Mouse (Mus musculus) embryonic facial prominence, embryonic 14.5 days (tissue): ENCODE measurements around the gene Chchd10. TPM values are rescaled to one million over a fixed set of nuclear protein-coding genes. Genes with fewer than 3 reads are reported as not detected.

Experiments
- ATAC-seq: fragments of 200-750 bp; cut with Nextera tagmentation; 2 replicates; pipeline ENCODE4 v1.8.0; 2017; ENCODE audit warnings: low read depth, moderate number of reproducible peaks, moderate TSS enrichment
- DNase-seq: peaks from one replicate; pipeline ENCODE4 v3.0.0-alpha.2; 2015; ENCODE audit warnings: low spot score
- H3K27ac ChIP-seq: fragments of 300-500 bp; sonication (generic); replicated peaks from 2 replicates; pipeline ENCODE4 v1.5.1; 2014; ENCODE audit warnings: low read depth, mild to moderate bottlenecking, low read length, moderate library complexity
- H3K27me3 ChIP-seq: fragments of 300-500 bp; sonication (generic); replicated peaks from 2 replicates; pipeline ENCODE4 v1.6.1; 2014; ENCODE audit warnings: low read length; ENCODE audit not compliant: control insufficient read depth, insufficient read depth
- H3K36me3 ChIP-seq: fragments of 300-500 bp; sonication (generic); 2 replicates; pipeline ENCODE4 v1.6.1; 2014; ENCODE audit warnings: low read length, mixed read lengths; ENCODE audit not compliant: control insufficient read depth, insufficient read depth
- H3K4me1 ChIP-seq: fragments of 300-500 bp; sonication (generic); 2 replicates; pipeline ENCODE4 v1.6.1; 2014; ENCODE audit warnings: antibody characterized with exemption, low read length; ENCODE audit not compliant: control insufficient read depth, insufficient read depth
- H3K4me2 ChIP-seq: fragments of 300-500 bp; sonication (generic); 2 replicates; pipeline ENCODE4 v1.6.1; 2014; ENCODE audit warnings: low read depth, mild to moderate bottlenecking, low read length, moderate library complexity, mixed read lengths
- H3K4me3 ChIP-seq: fragments of 300-500 bp; sonication (generic); 2 replicates; pipeline ENCODE4 v1.5.1; 2014; ENCODE audit warnings: low read depth, mild to moderate bottlenecking, low read length
- H3K9ac ChIP-seq: fragments of 300-500 bp; sonication (generic); 2 replicates; pipeline ENCODE4 v1.6.1; 2014; ENCODE audit warnings: low read depth, mild to moderate bottlenecking, low read length, moderate library complexity, mixed read lengths
- H3K9me3 ChIP-seq: fragments of 300-500 bp; sonication (generic); 2 replicates; pipeline ENCODE4 v1.6.1; 2016; ENCODE audit warnings: low read length; ENCODE audit not compliant: control insufficient read depth
- WGBS: fragments of 180-500 bp; shearing (Covaris S2); extraction: QIAGEN DNeasy Blood & Tissue Kit; methylation state at CpG from one replicate; pipeline ENCODE4 v1.1.7; 2014; 5-methylcytosine and 5-hydroxymethylcytosine counted together
- polyA plus RNA-seq: library from polyadenylated mRNA; unstranded; fragments of >200 nt; fragmentation: Nextera tagmentation; extraction: Ambion mirVana; gene quantifications from 2 replicates; pipeline ENCODE4 v1.2.1, GENCODE M21; 2014

Gene Chchd10
- polyA plus RNA-seq, 1 experiment from 2014 or later: 53.3 TPM

DNA sequence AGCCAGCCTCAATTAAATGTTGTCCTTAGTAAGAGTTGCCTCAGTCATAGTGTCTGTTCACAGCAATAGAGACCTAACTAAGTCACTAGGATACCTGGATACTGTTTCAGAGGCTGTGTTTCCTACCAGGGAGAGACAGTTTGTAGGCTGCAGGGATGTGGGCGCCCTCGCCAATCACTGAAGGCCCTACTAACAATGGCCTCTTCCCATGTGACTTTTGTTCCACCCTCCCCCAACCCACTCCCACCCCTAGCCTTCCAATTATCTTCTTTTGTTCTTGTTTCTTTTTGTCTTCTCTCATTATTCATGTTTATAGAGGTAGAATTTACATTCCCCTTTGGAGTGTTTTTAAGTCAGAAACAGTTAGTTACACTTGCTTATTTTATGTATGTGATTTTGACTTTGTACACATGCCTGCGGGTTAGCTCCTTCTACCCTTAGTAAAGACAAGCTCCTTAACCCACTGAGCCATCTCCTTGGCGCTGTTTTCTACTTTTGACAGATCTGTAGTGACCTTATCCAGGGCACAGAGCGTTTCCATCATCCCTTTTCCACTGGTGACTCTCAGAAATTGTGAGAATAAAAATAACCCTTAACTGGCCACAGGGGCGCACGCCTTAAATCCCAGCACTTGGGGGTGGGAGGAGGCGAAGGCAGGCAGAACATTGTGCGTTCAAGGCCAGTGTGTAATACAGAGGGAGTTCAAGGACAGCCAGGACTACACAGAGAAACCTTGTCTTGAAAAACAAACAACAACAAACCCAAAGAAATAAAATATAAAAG lies 8.3 kb downstream of the Chchd10 start:
- Histone ChIP-seq H3K4me2 (no peak overlapping the region), H3K4me3 (no peak overlapping the region), H3K27ac (no peak overlapping the region), H3K36me3 (no peaks in the 10 kb centered on the region), H3K4me1 (no peaks in the 10 kb centered on the region), H3K9ac (no peak overlapping the region), H3K9me3 (no peaks in the 10 kb centered on the region), H3K27me3 (peaks cover 11% of the 10 kb centered on the region)
- no peak for DNase-seq
- 70% methylated on average over 9 of the region's 9 CpGs for WGBS
- ATAC-seq: no peak

DNA sequence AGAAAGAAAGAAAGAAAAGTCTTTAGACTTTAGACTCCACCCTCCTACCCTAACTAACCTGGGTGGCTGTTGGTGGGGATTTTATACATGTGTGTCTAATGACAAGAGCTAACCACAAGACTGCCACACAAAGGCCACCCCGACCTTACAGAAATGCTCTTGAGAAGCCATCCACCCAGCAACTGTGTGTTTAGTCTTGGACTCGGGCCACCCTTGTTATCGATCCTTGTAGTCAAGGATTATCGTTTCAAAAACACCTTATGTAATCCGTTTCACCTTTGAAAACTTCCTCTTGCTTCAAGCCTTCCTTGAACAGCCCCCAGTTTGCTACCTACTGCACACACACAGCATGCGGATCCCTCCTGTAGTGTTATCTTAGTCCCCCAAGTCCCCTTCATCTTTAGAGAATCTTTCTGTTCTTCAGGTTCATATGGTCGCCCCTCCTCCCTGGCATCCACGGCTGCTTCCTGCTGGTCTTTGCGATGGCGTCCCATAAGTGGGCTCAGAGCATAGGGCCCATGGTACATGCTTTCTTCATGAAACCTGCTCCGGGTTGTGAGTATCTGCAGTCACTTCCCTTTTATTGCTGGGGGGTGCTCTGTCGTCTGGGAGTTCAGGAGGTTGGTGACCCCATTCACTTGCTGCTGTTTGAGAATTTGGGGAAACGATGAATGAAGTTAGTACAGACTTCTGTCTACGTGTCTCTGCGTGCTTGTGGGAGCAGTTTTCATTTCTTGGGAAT lies 10.0 kb downstream of the Chchd10 start, which contains the start of gene Vpreb3:
Vpreb3 (plus strand) TSS at position 322 of the 742 bp plus-strand sequence.
- no peak for DNase-seq
- Histone ChIP-seq H3K4me1 (no peaks in the 10 kb centered on the region), H3K9me3 (no peaks in the 10 kb centered on the region), H3K36me3 (no peaks in the 10 kb centered on the region), H3K4me2 (no peak within 1 kb of the TSS), H3K27ac (no peak within 1 kb of the TSS), H3K9ac (no peak within 1 kb of the TSS), H3K4me3 (no peak within 1 kb of the TSS), H3K27me3 (no peaks in the 10 kb centered on the region)
- ATAC-seq: no peak
- WGBS: 75% methylated on average over 15 of the region's 15 CpGs

DNA sequence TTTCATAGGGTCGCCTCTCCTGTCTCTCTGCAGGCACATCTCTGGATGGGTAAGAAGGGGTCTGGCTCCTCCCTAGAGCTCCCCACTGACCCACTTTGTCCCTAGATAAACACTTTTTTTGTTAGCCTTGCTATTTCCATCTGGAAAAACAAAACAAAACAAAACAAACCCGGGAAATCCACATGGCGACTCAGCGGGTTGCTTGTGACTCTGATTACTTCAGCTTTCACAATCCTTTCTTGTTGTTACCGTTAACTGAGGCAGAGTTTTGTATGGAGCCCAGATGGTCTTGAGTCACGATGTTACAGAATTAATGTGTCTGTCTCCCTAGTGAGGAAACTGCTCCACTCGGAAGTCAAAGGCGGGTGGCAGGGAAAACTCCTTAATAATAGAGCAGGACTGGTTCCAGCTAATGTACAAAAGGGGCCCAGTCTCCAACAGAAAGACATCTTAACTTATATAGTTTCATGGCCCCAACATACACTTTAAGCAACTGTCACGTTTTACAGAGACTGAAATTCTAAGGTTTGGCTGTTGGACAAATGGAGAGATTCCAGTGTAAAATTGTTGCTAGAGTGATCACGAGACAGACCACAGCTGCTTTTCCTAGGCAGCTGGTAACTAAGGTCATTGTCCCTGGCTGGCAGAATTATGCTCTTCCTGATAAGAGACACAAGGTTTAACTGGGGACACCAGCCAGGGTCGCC lies 11.3 kb downstream of the Chchd10 start:
- no peaks in the 10 kb centered on the region for H3K4me1 ChIP-seq
- no peaks in the 10 kb centered on the region for H3K9me3 ChIP-seq
- H3K36me3 ChIP-seq: no peaks in the 10 kb centered on the region
- H3K9ac ChIP-seq: no peak overlapping the region
- ATAC-seq (no peak), DNase-seq (no peak)
- WGBS: 27% methylated on average over 11 of the region's 11 CpGs
- no peak overlapping the region for H3K4me2 ChIP-seq
- H3K27me3 ChIP-seq: no peaks in the 10 kb centered on the region
- H3K4me3 ChIP-seq: no peak overlapping the region
- H3K27ac ChIP-seq: 0 out of 2 replicates have a peak overlapping the region, but pooled peaks have one; percentile 18

DNA sequence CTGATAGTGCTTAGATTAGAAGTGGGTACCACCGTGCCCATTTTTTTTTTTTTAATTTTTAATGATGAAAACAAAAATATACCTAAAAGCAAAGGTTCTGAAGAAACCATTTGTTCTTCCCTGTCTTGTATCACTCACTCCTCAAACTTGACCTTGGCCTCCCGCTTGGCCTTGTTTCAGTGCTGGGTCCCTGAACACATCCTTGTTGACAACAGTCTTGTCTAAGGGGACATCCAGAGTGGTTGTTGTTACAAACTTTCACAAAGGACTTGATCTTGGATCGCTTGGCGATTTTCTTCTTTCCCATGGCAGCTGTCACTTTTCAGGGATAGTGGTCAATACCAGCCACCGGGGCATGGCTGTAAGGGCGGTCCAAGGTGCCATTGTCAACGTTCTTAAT lies 12.3 kb downstream of the Chchd10 start:
- H3K9me3 ChIP-seq: no peaks in the 10 kb centered on the region
- no peaks in the 10 kb centered on the region for H3K4me1 ChIP-seq
- no peaks in the 10 kb centered on the region for H3K27me3 ChIP-seq
- WGBS: 87% methylated on average over 7 of the region's 7 CpGs
- ATAC-seq (no peak), DNase-seq (no peak)
- H3K9ac ChIP-seq: no peak overlapping the region
- no peak overlapping the region for H3K4me3 ChIP-seq
- H3K36me3 ChIP-seq: no peaks in the 10 kb centered on the region
- H3K4me2 ChIP-seq: no peak overlapping the region
- H3K27ac ChIP-seq: no peak overlapping the region

DNA sequence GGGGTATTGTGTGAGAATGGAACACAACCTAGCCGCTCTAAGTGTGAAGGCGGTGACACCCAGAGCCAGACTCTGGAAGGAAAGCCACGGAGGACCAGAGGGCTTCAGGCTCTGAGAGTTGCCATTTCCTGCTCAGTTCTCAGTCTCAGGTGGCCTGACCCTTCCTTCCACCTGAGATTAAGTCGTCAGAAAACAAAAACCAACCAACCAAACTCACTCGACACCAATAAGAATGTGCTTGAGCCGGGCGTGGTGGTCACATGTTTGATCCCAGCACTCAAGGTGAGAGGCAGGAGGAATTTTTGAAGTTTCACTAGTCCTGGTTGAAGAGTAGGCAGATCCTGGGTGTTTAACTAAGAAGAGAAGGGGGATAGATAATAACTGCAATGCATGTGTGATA lies 13.0 kb downstream of the Chchd10 start:
- no peak overlapping the region for H3K4me3 ChIP-seq
- no peak for DNase-seq
- 75% methylated on average over 7 of the region's 7 CpGs for WGBS
- no peak overlapping the region for H3K9ac ChIP-seq
- no peaks in the 10 kb centered on the region for H3K27me3 ChIP-seq
- H3K4me1 ChIP-seq: 0 out of 2 replicates have a peak, but pooled peaks cover 6% of the 10 kb centered on the region
- no peaks in the 10 kb centered on the region for H3K9me3 ChIP-seq
- no peak for ATAC-seq
- H3K27ac ChIP-seq: no peak overlapping the region
- no peak overlapping the region for H3K4me2 ChIP-seq
- H3K36me3 ChIP-seq: no peaks in the 10 kb centered on the region

DNA sequence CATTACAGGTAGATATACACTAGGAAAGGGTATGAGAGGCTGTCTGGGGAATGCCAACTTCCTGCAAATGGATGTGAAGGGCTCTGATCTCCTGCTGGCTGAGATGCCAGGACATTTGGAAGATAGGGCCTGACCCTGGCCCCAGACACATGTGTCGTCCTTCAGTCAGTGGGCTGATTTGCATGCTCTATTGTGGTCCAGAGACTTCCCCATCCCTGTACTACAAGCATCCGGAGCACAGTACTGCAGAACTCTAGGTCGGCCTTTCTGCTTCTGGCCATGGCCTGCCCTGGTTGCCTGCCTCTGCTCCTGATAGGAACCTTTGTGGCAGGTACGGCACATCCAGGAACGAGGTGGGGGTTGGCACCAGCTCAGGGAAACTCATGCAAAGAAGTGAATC lies 15.1 kb downstream of the Chchd10 start:
- Histone ChIP-seq H3K36me3 (no peaks in the 10 kb centered on the region), H3K4me3 (no peak overlapping the region), H3K9me3 (no peaks in the 10 kb centered on the region), H3K4me2 (no peak overlapping the region), H3K27ac (no peak overlapping the region), H3K4me1 (0 out of 2 replicates have a peak, but pooled peaks cover 7% of the 10 kb centered on the region), H3K27me3 (no peaks in the 10 kb centered on the region), H3K9ac (no peak overlapping the region)
- ATAC-seq: no peak
- no peak for DNase-seq
- 79% methylated on average over 5 of the region's 5 CpGs for WGBS

DNA sequence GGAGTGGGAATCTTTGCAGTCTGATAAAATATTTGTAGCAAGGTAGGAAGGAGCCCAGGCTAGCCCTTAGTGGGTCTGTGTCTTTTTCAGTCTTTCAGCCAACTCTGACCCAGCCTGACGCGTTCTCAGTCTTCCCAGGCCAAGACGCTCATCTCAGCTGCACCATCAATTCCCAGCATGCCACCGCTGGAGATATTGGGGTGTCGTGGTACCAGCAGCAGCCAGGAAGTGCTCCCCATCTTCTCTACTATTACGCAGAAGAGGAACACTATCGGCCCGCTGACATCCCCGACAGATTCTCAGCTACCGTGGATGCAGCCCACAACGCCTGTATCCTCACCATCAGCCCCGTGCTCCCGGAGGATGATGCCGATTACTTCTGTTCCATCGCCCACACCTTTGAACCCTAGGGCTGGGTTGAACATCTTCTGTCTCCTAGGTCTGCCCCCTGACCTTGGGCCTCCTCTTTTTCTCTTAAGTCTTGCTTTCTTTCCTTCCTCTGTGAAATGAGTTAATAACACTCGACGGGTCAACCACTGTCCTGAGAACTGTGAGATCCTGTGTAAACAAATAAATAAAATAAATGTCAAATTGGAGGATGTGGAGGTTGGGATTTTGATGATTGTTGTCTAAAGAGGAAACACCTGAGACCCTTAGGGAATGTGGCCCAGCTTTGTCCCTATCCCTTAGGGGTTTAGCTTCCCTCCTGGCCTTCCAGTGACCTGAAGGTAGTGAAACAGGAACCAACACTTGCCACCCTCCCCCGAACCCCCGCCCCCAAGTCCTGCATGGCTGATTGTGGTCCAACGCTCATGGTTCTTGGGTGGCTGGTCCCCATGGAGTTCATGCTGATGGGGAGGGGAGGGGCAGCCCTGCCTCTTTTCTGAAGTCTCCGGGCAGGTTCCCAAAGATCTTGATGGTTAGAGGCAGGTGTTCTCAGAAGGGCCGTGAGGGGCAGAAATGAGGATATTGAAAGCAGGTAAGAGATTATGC lies 16.4 kb downstream of the Chchd10 start:
- Histone ChIP-seq H3K4me2 (no peak overlapping the region), H3K9me3 (no peaks in the 10 kb centered on the region), H3K4me1 (0 out of 2 replicates have a peak, but pooled peaks cover 7% of the 10 kb centered on the region), H3K27me3 (no peaks in the 10 kb centered on the region), H3K27ac (no peak overlapping the region), H3K36me3 (no peaks in the 10 kb centered on the region), H3K9ac (no peak overlapping the region), H3K4me3 (no peak overlapping the region)
- no peak for DNase-seq
- 76% methylated on average over 22 of the region's 22 CpGs for WGBS
- no peak; the same call in 1 of the 2 replicates for ATAC-seq
